Mouse (Mus musculus): ENCODE data around the gene Acap3.

Gene Acap3

GRCm38 (mm10) chr4:155891551-155892001, at the start of gene Acap3, which contains the start of gene Pusl1:
Gene Acap3 (plus strand): TSS chr4:155891822.
Gene Pusl1 (minus strand): TSS chr4:155891781.
- DNase-seq: peak; percentile 96

- DNase-seq: no peak
Measured at GRCm38 (mm10) chr4:155843231-155843630, 48.4 kb upstream of the Acap3 start.

- DNase-seq: peak; percentile 97
Measured at GRCm38 (mm10) chr4:155846871-155847578, 44.6 kb upstream of the Acap3 start, which contains the start of gene Dvl1. Gene Dvl1 (plus strand): TSS chr4:155847402.

- no peak for DNase-seq
Measured at GRCm38 (mm10) chr4:155847591-155848352, 43.9 kb upstream of the Acap3 start.

- DNase-seq: no peak
Measured at GRCm38 (mm10) chr4:155848434-155849095, 43.1 kb upstream of the Acap3 start.

- DNase-seq: no peak
Measured at GRCm38 (mm10) chr4:155849391-155849790, 42.2 kb upstream of the Acap3 start.

GRCm38 (mm10) chr4:155849792-155850451, 41.7 kb upstream of the Acap3 start:
- no peak for DNase-seq

- DNase-seq: no peak
Measured at GRCm38 (mm10) chr4:155851368-155851767, 40.3 kb upstream of the Acap3 start.

- no peak for DNase-seq
Measured at GRCm38 (mm10) chr4:155851951-155852411, 39.6 kb upstream of the Acap3 start.

GRCm38 (mm10) chr4:155853421-155853820, 38.2 kb upstream of the Acap3 start:
- DNase-seq: no peak

GRCm38 (mm10) chr4:155854991-155855390, 36.6 kb upstream of the Acap3 start:
- DNase-seq: no peak

GRCm38 (mm10) chr4:155856071-155856470, 35.6 kb upstream of the Acap3 start:
- DNase-seq: no peak

- DNase-seq: no peak
Measured at GRCm38 (mm10) chr4:155856881-155857280, 34.7 kb upstream of the Acap3 start.

- DNase-seq: no peak
Measured at GRCm38 (mm10) chr4:155859318-155859717, 32.3 kb upstream of the Acap3 start.

GRCm38 (mm10) chr4:155861787-155862186, 29.8 kb upstream of the Acap3 start:
- DNase-seq: no peak

- no peak for DNase-seq
Measured at GRCm38 (mm10) chr4:155863001-155863400, 28.6 kb upstream of the Acap3 start, which contains the start of gene Tas1r3. Gene Tas1r3 (minus strand): TSS chr4:155863362.

- no peak for DNase-seq
Measured at GRCm38 (mm10) chr4:155868614-155869298, 22.9 kb upstream of the Acap3 start.

GRCm38 (mm10) chr4:155869317-155870033, 22.1 kb upstream of the Acap3 start, which contains the start of the genes Cptp and Ints11:
Gene Cptp (minus strand): TSS chr4:155869440.
Gene Ints11 (plus strand): TSS chr4:155869546.
- DNase-seq: peak; percentile 98

- DNase-seq: no peak
Measured at GRCm38 (mm10) chr4:155871404-155871803, 20.2 kb upstream of the Acap3 start.

- no peak for DNase-seq
Measured at GRCm38 (mm10) chr4:155883587-155883986, 8.0 kb upstream of the Acap3 start.

GRCm38 (mm10) chr4:155886330-155886729, 5.3 kb upstream of the Acap3 start:
- no peak for DNase-seq

Data from right cerebral cortex, postnatal 25 days (tissue).